Mouse (Mus musculus) MEL (cell line): ENCODE results near the gene Dctn1. TPM values are rescaled to one million over a fixed set of nuclear protein-coding genes. Genes with fewer than 3 reads are reported as not detected.

Source experiments
- DNase-seq: peaks from one replicate; pipeline ENCODE4 v3.0.0; 2011; ENCODE audit warnings: low read depth, low spot score
- H3K27ac ChIP-seq: 2 replicates; pipeline ENCODE4 v1.5.1; 2012; ENCODE audit warnings: low read depth, mild to moderate bottlenecking, control low read depth, low read length, moderate library complexity; ENCODE audit not compliant: control insufficient read depth
- H3K27me3 ChIP-seq, 2 experiments: fragments of 150-350 bp in 1 of 2; sonication (generic) in 1 of 2; 2 replicates each; pipeline ENCODE4 v1.6.1; 2012; ENCODE audit warnings: low read length in 2 of 2, mild to moderate bottlenecking in 2 of 2, improper control_type of control experiment in 1 of 2, moderate library complexity in 1 of 2; ENCODE audit not compliant: insufficient read depth in 2 of 2, control insufficient read depth in 1 of 2
- H3K36me3 ChIP-seq, 2 experiments: 2 replicates each; pipeline ENCODE4 v1.6.1; 2012 to 2014; ENCODE audit warnings: low read length in 2 of 2, improper control_type of control experiment in 1 of 2, inconsistent platforms in 1 of 2, mild to moderate bottlenecking in 1 of 2; ENCODE audit not compliant: insufficient read depth in 2 of 2, control insufficient read depth in 1 of 2
- H3K4me1 ChIP-seq, 2 experiments: fragments of 150-350 bp in 1 of 2; sonication (generic) in 1 of 2; 2 replicates each; pipeline ENCODE4 v1.6.1; 2012; ENCODE audit warnings: low read length in 2 of 2, improper control_type of control experiment in 1 of 2, mild to moderate bottlenecking in 1 of 2; ENCODE audit not compliant: insufficient read depth in 2 of 2, control insufficient read depth in 1 of 2
- H3K4me3 ChIP-seq, 2 experiments: fragments of 150-350 bp in 1 of 2; sonication (generic) in 1 of 2; 2 replicates each; pipeline ENCODE4 v1.5.1; 2012; ENCODE audit warnings: low read depth in 2 of 2, low read length in 2 of 2, mild to moderate bottlenecking in 2 of 2, moderate library complexity in 2 of 2, control low read depth in 1 of 2, improper control_type of control experiment in 1 of 2; ENCODE audit not compliant: control insufficient read depth in 1 of 2, insufficient read depth in 1 of 2
- H3K79me2 ChIP-seq: 2 replicates; pipeline ENCODE4 v1.6.1; 2012; ENCODE audit warnings: mild to moderate bottlenecking, low read length, moderate library complexity; ENCODE audit not compliant: control insufficient read depth, poor library complexity, insufficient read depth
- H3K9ac ChIP-seq: 2 replicates; pipeline ENCODE4 v1.6.1; 2012; ENCODE audit warnings: low read depth, mild to moderate bottlenecking, control low read depth, low read length, moderate library complexity; ENCODE audit not compliant: control insufficient read depth, poor library complexity, severe bottlenecking
- H3K9me3 ChIP-seq: fragments of 150-350 bp; sonication (generic); replicated peaks from 2 replicates; pipeline ENCODE4 v1.6.1; 2012; ENCODE audit warnings: mild to moderate bottlenecking, low read length, improper control_type of control experiment, moderate library complexity; ENCODE audit not compliant: insufficient read depth
- CHD2 ChIP-seq: IDR thresholded peaks from 2 replicates; pipeline ENCODE4 v1.6.1; 2011; ENCODE audit warnings: low read length, improper control_type of control experiment
- E2F4 ChIP-seq: IDR thresholded peaks from 2 replicates; pipeline ENCODE4 v1.6.1; 2011; ENCODE audit warnings: low read depth, low read length, improper control_type of control experiment, borderline replicate concordance
- EP300 ChIP-seq, 2 experiments: IDR thresholded peaks; 2 replicates each; pipeline ENCODE4 v1.6.1; 2011; ENCODE audit warnings: improper control_type of control experiment in 2 of 2, low read length in 2 of 2, low read depth in 1 of 2, mild to moderate bottlenecking in 1 of 2
- GABPA ChIP-seq: IDR thresholded peaks from 2 replicates; pipeline ENCODE4 v1.6.1; 2012; ENCODE audit warnings: low read depth, mild to moderate bottlenecking, inconsistent platforms, low read length, improper control_type of control experiment, moderate library complexity
- HCFC1 ChIP-seq: IDR thresholded peaks from 2 replicates; pipeline ENCODE4 v1.6.1; 2012; ENCODE audit warnings: low read depth, mild to moderate bottlenecking, inconsistent platforms, low read length, improper control_type of control experiment, moderate library complexity
- MAFK ChIP-seq: IDR thresholded peaks from 2 replicates; pipeline ENCODE4 v1.6.1; 2011; ENCODE audit warnings: low read depth, mild to moderate bottlenecking, low read length, improper control_type of control experiment, borderline replicate concordance
- MEF2A ChIP-seq: IDR thresholded peaks from 2 replicates; pipeline ENCODE4 v1.6.1; 2014; ENCODE audit warnings: low read depth, mild to moderate bottlenecking, inconsistent platforms, low read length, improper control_type of control experiment; ENCODE audit not compliant: poor library complexity, insufficient replicate concordance, severe bottlenecking; ENCODE audit errors: extremely low read depth
- MXI1 ChIP-seq: IDR thresholded peaks from 2 replicates; pipeline ENCODE4 v1.6.1; 2011; ENCODE audit warnings: mild to moderate bottlenecking, low read depth, low read length, improper control_type of control experiment
- NELFE ChIP-seq: IDR thresholded peaks from 2 replicates; pipeline ENCODE4 v1.6.1; 2011; ENCODE audit warnings: low read depth, low read length, improper control_type of control experiment
- POLR2AphosphoS5 ChIP-seq: IDR thresholded peaks from 2 replicates; pipeline ENCODE4 v1.6.1; 2012; ENCODE audit warnings: low read depth, borderline replicate concordance, mild to moderate bottlenecking, inconsistent platforms, low read length, moderate library complexity, mixed read lengths
- RAD21 ChIP-seq: IDR thresholded peaks from 2 replicates; pipeline ENCODE4 v1.6.1; 2011; ENCODE audit warnings: mild to moderate bottlenecking, low read depth, low read length, improper control_type of control experiment
- RCOR1 ChIP-seq: IDR thresholded peaks from 2 replicates; pipeline ENCODE4 v1.6.1; 2012; ENCODE audit warnings: low read depth, mild to moderate bottlenecking, inconsistent platforms, low read length, improper control_type of control experiment
- SMC3 ChIP-seq: IDR thresholded peaks from 2 replicates; pipeline ENCODE4 v1.6.1; 2011; ENCODE audit warnings: low read depth, low read length, improper control_type of control experiment
- TAL1 ChIP-seq: IDR thresholded peaks from 2 replicates; pipeline ENCODE4 v1.6.1; 2012; ENCODE audit warnings: mild to moderate bottlenecking, inconsistent platforms, low read length, moderate library complexity, mixed read lengths
- TBP ChIP-seq: IDR thresholded peaks from 2 replicates; pipeline ENCODE4 v1.8.0; 2011; ENCODE audit warnings: low read depth, low read length, improper control_type of control experiment
- TCF12 ChIP-seq: IDR thresholded peaks from 2 replicates; pipeline ENCODE4 v1.6.1; 2014; ENCODE audit warnings: low read depth, mild to moderate bottlenecking, inconsistent platforms, low read length, improper control_type of control experiment, moderate library complexity
- UBTF ChIP-seq: IDR thresholded peaks from 2 replicates; pipeline ENCODE4 v1.6.1; 2012; ENCODE audit warnings: low read depth, mild to moderate bottlenecking, inconsistent platforms, low read length, improper control_type of control experiment, moderate library complexity, borderline replicate concordance; ENCODE audit not compliant: insufficient read depth
- USF1 ChIP-seq: IDR thresholded peaks from 2 replicates; pipeline ENCODE4 v1.6.1; 2014; ENCODE audit warnings: low read depth, mild to moderate bottlenecking, inconsistent platforms, low read length, improper control_type of control experiment, moderate library complexity
- USF2 ChIP-seq, 2 experiments: IDR thresholded peaks; 2 replicates each; pipeline ENCODE4 v1.6.1; 2011 to 2012; ENCODE audit warnings: improper control_type of control experiment in 2 of 2, low read length in 2 of 2, borderline replicate concordance in 1 of 2, inconsistent platforms in 1 of 2, low read depth in 1 of 2, mild to moderate bottlenecking in 1 of 2; ENCODE audit not compliant: insufficient read depth in 1 of 2
- ZMIZ1 ChIP-seq: IDR thresholded peaks from 2 replicates; pipeline ENCODE4 v1.6.1; 2012; ENCODE audit warnings: low read depth, mild to moderate bottlenecking, inconsistent platforms, low read length, improper control_type of control experiment, moderate library complexity
- polyA plus RNA-seq, 2 experiments: library from polyadenylated mRNA; stranded (reverse) in 1 of 2; unstranded in 1 of 2; fragments of >175 nt in 1 of 2; fragments of >200 nt in 1 of 2; gene quantifications; 2 replicates each; pipeline versions ENCODE4 v1.2.1 to v1.2.4; 2012; ENCODE audit warnings: low replicate concordance in 2 of 2, low read depth in 1 of 2; ENCODE audit not compliant: insufficient read length in 2 of 2, insufficient read depth in 1 of 2, missing spikeins in 1 of 2
- total RNA-seq: library from RNA; depleted of rRNA; stranded (reverse); fragments of 300-350 nt; gene quantifications from 2 replicates; pipeline ENCODE4 v1.2.3, GENCODE M21; 2012

The Dctn1 gene
- total and polyA plus RNA-seq, 3 experiments: 23.3 to 81.9 TPM; not detected in 1

- no peak for TF ChIP-seq EP300 (IDR thresholded peaks at IDR 0.05; ENCODE audit: low read depth in 1 of 2, low read length in 2 of 2)
- no peak for TF ChIP-seq MXI1
- TF ChIP-seq RCOR1: no peak; the same call in 1 of the 2 replicates
- TF ChIP-seq TAL1: no peak
- no peak for TF ChIP-seq UBTF
- no peak for TF ChIP-seq MEF2A
- no peak for TF ChIP-seq POLR2AphosphoS5
- TF ChIP-seq ZMIZ1: no peak
- peak; percentile 70 for TF ChIP-seq SMC3
- TF ChIP-seq RAD21: peak; percentile 69
- TF ChIP-seq, all 39 proteins: peak for 7
Measured at GRCm38 (mm10) chr6:83162701-83163100, 3.0 kb upstream of the Dctn1 start (continued).

- H3K79me2 ChIP-seq: peaks cover 8% of the 10 kb centered on the region
- H3K4me1 ChIP-seq: peaks cover 4 to 8% of the 10 kb centered on the region in 2 experiments; a peak in 3 of 4 replicates
- H3K4me3 ChIP-seq: peak overlapping the region; percentile 73 to 90
- H3K9ac ChIP-seq: peak overlapping the region; percentile 73
- H3K27ac ChIP-seq: peak overlapping the region; percentile 36
- DNase-seq: no peak
- H3K9me3 ChIP-seq: no peaks in the 10 kb centered on the region
- peaks cover 0 to 9% of the 10 kb centered on the region in 2 experiments; a peak in 2 of 4 replicates for H3K36me3 ChIP-seq
- TF ChIP-seq HCFC1 (no peak), TCF12 (no peak), MAFK (no peak), NELFE (no peak), USF1 (no peak), TBP (no peak), GABPA (no peak), USF2 (IDR thresholded peaks at IDR 0.05; ENCODE audit: borderline replicate concordance in 1 of 2, insufficient read depth in 1 of 2, low read depth in 1 of 2, low read length in 2 of 2) (no peak), CHD2 (no peak), E2F4 (no peak)
- H3K27me3 ChIP-seq: no peaks in the 10 kb centered on the region
Measured at GRCm38 (mm10) chr6:83165026-83165606, 604 bp upstream of the Dctn1 start.
